Mouse (Mus musculus) right cerebral cortex, postnatal 4 days (tissue): Measurements from ENCODE around the gene Gm28308.
A peak's percentile ranks its signal among the peaks of the same experiment; 100 is the strongest.

Experiments used
- DNase-seq: peaks from one replicate; pipeline ENCODE4 v3.0.0-alpha.2; 2022

The Gm28308 gene

DNA sequence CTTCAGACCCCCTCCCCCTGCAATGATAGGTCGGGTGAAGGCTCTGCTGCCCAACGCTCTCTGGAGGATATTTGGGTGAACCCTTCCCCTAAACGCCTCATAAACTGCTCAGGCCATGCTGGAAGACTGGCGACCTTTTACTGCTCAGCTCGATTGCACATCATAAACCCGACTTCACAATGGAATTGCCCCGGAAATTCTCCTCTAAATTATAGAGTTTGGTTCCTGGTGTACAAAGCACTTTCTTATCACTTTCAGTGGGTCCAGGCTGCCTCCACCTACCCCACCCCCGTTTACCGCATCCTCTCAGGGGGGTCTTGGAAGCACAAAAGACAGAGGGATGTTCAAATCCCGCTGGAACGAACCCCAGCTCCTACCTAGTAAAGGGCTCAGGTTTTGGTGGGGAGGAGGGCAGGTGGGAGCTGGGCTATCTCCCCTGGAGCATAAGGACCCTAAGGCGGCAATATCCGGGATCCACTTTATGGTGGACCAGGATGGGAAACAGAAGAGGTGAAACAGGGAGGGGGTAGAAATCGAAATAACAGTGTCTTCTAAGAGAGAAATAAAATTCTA lies 5.6 kb upstream of the Gm28308 start:
- no peak for DNase-seq

DNA sequence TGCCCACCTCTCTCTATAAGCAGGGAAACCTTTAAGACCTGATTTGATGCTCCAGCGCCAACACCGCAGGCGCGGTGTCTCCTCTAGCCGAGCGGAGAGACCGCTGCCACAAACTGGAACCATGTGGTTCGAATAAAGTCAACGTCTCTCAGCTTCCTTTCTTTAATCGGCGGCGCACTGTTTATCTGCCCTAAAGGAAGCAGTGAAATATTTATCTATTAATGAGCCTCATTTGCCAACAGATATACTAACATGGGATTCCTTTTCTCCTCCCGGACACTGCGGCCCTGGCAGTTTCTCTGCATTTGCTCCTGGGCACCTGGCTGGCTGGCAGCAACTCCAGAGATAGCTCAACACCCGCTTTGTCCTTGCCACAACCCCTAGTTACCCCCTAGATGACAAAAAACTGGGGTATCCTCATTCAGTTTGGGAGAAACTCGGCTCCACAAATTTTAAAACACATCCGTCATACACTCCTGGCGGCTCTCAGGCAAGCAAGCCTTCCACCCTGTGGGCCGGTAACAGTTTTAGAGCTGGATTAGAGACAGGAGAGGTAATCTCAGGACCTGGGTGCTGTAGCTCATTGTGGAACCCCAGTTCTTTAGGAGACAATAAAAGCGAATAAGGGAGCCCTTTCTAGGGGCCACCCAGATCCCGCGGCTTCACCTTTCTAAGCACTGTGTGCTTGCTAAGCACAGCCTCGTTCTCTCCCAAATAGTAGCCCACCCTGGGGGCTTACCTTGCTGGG lies 4.9 kb upstream of the Gm28308 start:
- no peak for DNase-seq

DNA sequence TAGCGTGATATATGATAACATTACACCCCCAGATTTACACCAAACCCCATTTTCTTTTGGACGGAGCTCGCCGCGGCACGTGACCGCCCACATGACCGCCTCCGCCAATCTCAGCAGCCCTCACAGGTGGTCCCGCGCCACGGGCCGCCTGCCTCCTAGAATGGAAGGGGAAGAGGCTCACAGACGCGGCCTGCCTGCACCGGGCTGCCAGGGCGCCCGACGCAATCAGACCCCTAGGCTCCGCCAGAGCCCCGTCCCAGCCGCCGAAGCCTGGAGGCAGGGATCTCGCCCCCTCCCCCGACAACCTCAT lies 4.3 kb upstream of the Gm28308 start:
- no peak for DNase-seq

DNA sequence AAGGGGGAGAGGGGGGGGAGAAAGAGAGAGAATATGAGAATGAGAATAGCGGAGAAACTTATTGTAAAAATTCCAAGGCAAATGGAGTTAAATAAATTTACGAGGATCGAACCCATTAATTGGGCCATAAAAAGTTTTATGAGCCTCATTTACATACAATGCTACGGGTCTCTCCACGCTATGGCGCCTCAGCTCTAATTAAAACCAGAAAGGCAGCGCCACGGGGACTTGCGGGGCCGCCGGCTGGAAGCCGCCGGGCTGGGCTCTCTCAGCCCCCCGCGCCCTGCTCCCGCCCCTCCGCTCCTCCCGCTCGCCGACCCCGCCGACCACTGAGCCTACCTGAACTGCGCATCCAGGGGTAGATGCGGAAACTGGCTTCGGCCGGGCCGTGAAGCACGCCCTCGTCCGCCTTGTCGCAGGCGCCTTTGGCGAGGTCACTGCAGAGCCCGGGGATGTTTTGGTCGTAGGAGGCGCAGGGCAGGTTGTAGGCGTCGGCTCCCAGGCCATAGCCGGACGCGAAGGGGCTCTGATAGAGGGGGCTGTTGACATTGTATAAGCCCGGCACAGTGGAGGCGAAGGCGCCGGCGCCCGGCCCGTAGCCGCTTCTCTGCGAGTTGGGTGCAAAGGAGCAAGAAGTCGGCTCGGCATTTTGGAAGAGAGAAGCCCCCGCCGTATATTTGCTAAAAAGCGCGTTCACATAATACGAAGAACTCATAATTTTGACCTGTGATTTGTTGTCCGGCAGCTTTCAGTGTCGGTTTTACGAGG lies 3.7 kb upstream of the Gm28308 start:
- no peak for DNase-seq

DNA sequence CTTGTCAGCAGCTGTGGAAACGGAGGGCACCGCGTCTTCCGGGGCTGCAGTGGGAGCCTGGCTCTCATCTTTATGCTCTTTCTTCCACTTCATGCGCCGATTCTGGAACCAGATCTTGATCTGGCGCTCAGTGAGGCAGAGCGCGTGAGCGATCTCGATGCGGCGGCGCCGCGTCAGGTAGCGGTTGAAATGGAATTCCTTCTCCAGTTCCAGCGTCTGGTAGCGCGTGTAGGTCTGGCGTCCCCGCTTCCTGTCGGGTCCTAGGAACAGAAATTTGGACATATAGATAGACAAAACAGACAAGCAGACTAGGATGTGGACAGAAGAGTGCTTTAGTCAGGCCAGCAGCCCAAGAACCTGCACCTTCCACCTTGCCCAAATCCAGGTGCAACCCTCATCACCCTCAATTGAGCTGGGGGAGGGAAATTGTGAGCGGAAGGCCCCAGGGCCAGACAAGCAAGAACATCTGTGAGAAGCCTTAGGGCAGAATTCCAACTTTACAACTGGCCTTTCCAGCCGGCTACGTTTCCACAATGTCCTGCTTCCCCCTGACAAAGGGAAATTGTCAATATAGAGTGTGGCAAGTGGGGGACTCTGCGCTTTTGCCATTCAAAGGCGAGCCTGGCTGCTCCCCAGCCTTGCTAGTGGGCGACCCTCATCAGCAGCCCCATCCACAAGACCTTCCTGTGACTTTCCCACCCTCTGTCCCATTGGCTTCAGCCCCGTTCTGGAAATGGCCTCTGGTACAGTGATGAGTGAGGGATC lies 2.8 kb upstream of the Gm28308 start:
- DNase-seq = no peak

DNA sequence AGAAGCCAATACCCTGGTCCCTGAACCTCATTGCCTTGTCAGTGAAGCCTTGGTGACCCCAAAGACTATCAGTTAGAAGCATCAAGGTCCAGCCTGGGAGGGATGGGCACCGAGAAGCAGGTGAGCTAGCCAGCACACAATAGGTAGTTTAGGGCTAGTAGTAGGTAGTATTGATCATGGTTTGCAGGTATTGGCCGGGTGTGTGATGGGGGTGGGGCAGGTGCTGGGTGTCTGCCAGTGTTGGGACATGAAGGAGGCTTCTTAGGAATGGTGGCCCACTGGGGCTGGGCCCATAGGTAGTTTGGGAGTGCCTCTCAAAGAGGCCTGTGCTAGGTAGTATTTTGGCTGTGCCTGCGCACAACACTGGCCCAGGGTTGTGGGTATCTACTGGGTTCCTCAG lies 1.9 kb upstream of the Gm28308 start:
- no peak for DNase-seq

DNA sequence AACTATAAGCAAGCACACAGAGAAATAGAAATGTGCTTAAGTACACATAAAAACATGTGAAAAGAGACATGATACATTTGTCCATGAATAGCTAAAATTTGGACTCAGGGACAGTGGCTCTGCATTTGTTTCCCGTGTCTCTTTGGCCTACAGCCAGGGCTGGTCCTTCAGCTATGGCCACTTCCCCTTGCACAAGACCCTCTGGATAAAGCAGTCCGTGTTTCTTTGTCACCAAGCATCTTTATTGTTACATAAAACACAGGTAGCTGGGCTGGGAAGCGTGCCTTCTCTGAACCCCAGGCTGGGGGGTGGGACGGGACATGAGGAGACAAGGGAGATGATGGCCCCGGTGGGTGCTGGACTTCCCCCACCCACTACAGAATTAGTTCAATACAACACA lies 1.1 kb upstream of the Gm28308 start:
- no peak for DNase-seq

DNA sequence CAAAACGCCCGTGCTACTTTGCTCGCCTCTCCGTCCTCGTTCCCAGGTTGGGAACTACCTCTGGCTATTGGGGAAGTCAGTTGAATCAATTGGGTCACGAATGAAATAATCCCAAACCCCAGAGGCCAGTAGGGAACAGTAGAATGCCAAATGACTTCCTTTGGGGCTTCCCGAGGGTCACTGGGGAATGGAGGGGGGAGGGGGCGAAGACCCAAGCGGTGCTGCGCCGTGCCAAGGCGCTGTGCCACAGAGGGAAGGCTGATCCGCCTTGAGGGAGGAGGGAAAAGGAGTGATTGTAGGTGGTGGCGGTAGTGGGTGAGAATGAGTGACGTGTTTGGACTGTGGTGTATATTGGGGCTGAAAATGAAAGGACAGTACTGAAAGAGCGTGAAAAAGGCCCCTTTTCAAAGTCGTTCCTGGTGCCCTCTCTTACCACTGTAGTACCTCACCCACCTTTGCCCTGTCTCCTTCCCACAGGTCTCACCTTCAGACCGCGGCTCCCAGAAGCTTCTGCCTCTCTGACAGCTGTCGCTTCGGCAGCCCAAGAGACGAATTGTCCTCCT lies 502 bp downstream of the Gm28308 start:
- DNase-seq = peak; percentile 3

DNA sequence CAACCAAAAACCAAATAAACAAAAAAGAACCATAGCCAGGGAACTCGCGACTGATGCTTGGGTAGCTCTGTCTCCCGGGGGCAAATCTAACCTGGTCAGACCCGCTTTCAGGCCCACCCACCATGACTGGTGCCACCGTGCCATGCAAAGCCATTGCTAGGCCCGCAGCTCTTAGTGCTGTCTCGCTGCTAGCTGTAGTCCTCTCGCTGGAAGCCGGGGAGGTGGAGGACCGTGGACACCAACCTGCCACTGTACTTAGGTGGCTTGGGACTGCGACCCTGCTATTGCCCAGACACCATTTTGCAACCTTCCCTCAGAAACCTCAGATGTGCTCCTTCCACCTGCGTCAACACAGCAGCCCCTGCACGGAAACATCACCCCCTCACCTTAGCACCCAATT lies 1.2 kb downstream of the Gm28308 start:
- DNase-seq = peak; percentile 13

DNA sequence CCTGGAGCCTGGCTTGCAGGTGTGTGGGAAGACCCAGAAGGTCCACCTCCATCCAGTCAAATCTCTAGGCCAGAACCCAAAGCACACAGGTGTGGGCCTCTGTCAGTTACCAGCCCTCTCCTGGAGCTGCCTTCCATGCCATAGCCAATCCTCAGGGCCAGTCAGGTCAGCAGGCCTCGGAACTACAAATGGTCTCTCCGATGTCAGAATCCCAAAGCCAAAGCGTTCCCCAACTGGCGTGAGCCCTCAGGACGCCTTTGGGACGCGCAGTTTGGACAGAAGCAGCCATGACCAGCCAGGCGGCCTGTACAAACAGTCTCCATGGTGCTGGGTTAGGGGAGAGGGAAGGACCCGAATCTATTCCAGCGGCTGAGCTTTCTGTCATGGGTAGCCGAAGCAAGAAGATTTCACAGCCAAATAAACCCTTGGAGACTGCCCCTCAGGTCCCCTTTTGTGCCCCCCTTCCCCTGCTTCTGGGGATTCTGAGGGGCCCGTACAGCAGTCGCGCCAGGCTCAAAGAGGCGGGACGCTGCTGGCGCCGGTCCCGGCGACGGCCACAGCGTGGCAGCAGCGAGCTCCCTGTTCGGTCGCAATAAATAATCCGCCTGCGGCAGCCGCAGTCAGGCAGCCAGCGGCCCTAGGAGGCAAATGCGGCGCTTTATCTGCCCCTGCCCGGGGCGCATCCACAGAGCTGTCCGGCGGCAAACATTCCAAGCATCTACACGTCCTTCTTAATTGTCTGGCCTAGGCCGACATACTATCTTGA lies 1.8 kb downstream of the Gm28308 start:
- DNase-seq = peak; percentile 74

DNA sequence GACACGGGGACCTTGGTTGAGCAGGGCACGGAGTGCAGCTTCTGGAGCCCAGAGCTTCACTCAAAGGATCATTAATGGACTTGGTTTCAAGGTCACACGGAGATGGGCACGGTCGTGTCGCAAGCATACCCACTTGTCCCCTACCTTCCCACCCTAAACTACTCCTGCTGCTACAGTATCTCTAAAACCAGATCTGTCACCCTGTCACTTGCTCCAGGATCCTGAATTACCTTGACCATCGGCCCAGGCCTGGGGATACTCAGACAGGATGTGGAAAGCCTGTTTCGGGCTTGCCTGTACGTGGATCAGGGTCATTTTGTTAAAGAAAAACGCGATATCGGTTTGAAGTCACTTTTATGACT lies 3.5 kb downstream of the Gm28308 start:
- no peak for DNase-seq

DNA sequence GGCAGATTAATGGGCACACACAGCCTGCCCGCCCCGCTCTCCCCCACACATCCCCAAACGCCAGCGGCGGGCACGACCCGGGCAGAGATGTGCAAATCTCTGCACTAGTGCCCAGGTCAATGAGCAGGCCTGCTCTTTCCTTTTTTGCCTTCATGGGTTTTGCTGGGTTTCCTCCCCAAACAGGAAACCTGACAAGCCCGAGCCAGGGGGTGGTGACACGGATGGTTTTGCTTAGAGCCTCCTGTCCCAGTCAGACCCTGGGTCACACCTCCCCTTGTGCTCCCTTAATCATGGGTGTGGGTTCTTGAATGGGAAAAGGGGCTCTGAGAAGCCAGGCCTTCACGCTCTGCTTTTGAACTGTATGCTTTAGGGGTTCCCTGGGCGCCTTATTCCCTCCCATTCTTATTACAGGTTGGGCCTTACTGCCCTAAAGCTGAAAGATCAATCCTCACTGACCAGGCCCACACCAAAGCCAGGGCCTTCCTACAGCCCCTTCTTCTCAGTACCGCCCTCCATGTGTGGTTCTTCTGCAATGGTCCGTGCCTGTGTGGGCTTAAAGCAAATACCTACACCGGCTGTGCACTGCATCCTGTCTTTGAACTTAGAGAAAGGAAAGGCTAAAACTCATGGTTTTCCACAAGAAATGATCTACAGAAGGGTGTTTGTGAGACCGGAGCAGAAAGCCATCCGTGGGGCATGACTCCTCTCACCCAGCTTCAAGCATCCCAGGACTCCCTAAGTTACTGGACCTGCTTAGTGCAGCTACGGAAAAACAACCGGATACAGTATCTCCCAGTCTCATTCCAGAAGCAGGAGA lies 4.1 kb downstream of the Gm28308 start:
- DNase-seq = no peak

DNA sequence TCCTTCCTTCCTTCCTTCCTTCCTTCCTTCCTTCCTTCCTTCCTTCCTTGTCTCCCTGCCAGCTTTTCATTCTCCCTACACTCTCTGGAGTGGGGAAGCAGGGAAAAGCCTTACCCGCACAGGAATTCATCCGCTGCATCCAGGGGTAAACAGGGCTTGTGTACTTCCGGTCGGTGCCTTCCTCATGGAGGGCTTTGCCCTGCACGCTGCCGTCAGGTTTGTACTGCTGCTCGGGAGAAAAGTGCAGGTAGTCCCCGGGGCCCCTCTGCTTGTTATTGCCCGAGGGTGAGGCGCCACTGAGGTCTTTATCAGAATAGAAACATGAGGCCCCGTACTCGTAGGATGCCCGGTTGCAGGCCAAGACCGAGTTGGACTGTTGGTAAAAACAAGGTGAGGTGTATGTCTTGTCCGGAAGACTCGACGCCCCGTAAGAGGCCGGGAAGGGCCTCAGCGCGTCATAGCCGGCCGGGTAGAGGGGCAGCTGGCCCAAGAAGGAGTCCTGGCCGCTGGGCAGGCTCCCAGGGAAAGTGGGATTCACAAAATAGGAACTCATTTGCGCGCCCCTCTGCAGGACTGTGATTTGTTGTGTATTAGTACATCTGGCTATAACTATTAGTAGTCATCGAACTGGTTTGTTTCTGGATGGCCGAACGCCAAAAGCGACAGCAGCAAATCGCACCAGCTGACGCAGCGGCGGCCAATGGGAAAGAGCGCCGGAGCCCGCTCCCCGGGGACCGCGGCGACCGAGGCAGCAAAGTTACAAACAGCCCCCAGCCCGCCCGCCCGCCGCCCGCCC lies 4.9 kb downstream of the Gm28308 start, which contains the start of gene Hoxa6:
Hoxa6 (minus strand) TSS at position 651 of the 796 bp plus-strand sequence.
- peak; percentile 11 for DNase-seq

DNA sequence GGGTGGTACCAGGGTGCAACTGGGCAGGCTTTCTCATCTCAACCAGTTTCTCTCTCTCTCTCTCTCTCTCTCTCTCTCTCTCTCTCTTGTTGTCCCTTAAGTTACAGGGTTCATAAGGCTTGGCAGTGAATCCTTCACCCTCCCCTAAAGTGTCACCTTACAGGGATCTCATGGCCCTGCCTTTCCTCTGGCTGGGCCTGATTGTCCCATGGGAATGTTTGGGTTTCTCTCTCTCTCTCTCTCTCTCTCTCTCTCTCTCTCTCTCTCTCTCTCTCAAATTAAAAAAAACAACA lies 5.5 kb downstream of the Gm28308 start:
- DNase-seq = no peak

DNA sequence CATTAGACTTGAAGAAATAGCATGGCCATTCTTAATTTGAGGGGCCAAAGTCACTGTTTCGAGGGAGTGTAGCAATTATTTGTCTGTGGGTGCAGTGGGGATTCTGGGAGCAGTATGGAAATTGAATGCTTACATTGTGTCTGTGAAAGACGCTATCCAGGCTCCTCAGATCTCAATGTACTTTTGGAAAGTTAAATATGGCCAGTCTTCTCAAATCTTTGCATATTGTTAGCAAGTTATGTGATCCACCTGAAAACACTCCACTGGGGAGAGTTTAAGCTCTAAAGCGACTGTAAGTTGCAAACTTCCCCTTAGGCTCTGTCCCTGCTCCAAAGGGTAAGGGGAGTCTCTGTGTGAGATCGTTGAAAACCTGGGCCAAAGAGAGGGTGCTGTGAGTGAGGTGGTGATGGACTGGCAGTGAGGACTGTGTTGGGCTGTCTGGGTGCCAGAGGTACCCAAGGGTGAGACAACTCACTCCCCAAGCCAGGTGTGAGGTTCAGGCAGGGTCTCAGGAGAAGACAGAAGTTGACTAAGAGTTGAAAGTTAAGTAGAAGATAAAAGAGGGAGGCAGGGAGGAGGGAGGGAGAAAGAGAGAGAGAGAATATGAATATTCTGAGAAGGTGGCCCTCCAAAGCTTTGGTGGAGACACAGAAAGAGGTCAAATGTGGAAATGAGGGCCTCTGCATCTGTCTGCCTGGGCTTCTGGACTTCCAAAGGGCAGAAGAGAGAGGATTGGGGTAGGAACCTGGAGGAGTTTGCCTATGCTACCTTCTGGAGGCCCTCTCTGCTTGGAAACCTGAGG lies 6.1 kb downstream of the Gm28308 start:
- no peak for DNase-seq

DNA sequence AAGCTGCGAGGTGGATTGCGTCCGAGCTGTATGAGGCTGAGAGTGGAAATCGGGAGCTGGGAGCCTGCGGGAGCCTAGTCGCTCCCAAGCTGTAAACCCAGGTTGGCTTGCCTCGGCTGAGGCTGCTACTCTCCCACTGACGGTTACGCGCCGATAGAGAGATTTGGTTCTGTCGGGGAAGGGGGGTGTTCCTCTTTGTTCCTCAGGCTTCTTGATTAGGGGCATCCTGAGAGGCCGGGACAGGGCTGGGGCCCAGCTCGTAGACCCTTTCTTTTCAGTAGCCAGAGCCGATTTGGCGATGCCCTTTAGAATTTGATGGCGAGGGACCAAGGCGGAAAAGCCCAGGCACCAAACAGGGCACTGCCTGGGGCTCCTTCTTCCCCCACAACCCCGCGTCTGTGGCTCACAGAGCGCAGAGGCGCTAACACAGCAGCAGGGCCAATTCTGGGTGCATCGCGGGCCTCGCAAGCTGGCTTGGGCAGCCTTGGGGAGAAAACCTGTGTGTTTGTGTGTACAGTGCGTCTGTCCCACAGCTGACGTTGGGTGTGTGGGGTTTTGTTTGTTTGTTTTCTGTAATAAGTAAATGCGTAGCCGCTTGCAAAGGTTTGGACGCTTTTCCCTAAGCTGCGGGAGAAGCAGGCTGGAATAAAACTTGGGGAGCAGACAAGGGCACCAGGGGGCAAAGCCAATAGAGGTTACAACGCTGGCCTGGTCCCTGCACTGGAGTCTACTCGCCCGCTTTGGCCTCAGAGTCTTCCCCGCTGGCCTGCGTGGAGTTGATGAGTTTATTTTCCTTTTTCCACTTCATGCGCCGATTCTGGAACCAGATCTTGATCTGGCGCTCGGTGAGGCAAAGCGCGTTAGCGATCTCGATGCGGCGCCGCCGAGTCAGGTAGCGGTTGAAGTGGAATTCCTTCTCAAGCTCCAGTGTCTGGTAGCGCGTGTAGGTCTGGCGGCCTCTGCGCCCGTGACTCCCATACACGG lies 7.2 kb downstream of the Gm28308 start:
- no peak for DNase-seq

DNA sequence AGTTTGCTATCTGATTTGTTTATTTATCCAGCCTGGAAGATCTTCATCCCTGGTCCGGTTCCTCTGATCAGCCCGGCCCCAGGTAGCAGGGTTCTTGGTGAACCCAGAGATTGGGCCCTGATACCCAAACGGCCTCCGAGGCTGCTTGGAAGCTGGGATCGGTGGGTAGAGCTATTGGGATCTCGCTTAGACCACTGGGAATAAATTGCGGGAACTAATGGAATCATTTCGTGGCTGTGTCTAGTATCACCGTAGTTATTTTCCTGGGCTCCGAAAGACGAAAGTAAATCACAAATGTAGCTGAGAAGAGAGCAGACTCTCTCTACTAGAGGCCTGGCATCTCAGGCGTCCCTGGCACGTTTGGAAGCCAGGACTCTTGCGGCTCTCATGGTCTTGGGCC lies 7.9 kb downstream of the Gm28308 start:
- DNase-seq = no peak

DNA sequence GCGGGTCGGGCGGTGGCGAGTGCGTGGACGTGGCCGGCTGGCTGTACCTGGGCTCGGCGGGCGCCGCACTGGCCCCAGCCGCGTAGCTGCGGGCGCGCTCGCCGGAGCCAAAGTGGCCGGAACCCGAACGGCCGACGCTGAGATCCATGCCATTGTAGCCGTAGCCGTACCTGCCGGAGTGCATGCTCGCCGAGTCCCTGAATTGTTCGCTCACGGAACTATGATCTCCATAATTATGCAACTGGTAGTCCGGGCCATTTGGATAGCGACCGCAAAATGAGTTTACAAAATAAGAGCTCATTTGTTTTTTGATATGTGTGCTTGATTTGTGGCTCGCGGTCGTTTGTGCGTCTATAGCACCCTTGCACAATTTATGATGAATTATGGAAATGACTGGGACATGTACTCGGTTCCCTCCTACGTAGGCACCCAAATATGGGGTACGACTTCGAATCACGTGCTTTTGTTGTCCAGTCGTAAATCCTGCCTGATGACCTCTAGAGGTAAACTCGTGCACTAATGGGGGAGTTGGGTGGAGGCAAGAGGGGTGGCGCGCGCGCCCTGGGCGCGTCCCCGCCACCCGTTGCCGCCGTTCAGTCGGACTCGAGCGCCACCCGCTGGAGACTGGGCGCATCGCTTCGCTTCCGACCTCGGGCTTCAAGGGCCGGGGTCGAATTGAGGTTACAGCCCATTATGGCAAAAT lies 8.9 kb downstream of the Gm28308 start, which contains the start of gene Hoxa5:
Hoxa5 (minus strand) TSS at position 538 of the 703 bp plus-strand sequence.
- DNase-seq = no peak
